Mouse (Mus musculus): ENCODE measurements around the gene Megf9.

- no peak for TF ChIP-seq CTCF (IDR thresholded peaks at IDR 0.05; ENCODE audit: insufficient read depth, low read length)
- no peak for TF ChIP-seq POLR2A (IDR thresholded peaks at IDR 0.05; ENCODE audit: borderline replicate concordance, extremely low read depth, low read depth, low read length)
Observed at GRCm38 (mm10) chr4:70412126-70412525, 122.7 kb downstream of the Megf9 start.

Data from lung, adult 2 months (tissue).